Mouse (Mus musculus): ENCODE data around the gene Nucks1. TPM values are rescaled to one million over a fixed set of nuclear protein-coding genes. Genes with fewer than 3 reads are reported as not detected.
A peak's percentile ranks its signal among the peaks of the same experiment; 100 is the strongest.

Nucks1 gene
- 97.4 and 103 TPM in 2 replicates for polyA plus RNA-seq (2016; fragmentation: Nextera tagmentation; extraction: Ambion mirVana)

DNA sequence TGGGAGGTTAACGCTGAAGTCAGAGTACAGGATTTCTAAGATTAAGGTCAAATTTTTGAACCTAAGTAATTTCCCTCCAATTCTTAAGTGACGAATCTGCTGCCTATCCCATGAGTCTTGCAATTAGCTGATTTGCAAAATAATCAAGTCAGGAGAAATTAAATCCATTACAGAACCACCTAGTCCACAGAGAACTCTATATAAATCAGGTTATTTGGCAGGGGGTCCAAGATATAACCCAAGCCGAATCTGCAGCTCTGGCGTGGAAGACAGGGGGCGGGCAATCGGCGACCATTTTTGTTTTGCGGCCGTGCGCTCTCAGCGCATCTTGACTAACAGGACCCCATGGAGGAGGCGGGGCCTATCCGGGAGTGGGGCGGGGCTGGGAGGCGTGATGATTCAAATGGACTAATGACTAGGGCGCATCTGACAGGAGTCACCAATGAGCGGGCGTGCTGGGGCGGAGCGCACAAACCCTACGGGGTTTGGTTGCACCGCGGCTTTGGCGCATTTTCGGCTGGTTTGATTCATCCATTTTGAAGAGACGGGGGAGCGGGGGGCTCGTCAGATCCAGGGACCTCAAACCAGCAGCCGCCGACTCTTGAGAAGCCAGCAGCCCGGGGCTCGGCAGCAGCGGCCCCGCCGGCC is at the start of gene Nucks1:
Gene Nucks1, plus strand, starts transcription at position 534 of the 648 bp plus-strand sequence.
- H3K36me3 ChIP-seq, result no peaks in the 10 kb centered on the region
- peaks cover 15% of the 10 kb centered on the region for H3K4me1 ChIP-seq
- no peaks in the 10 kb centered on the region for H3K9me3 ChIP-seq (replicated peaks)
- H3K27ac ChIP-seq, result peak within 1 kb of the TSS; percentile 99
- peaks cover 14% of the 10 kb centered on the region; the same call in 1 of the 2 replicates for H3K27me3 ChIP-seq
- ATAC-seq (ENCODE audit: low FRiP score), result peak; percentile 99
- H3K4me2 ChIP-seq (replicated peaks), result peak within 1 kb of the TSS; percentile 88
- peak within 1 kb of the TSS; percentile 98 for H3K4me3 ChIP-seq
- under 1% methylated on average over 35 of the region's 35 CpGs for WGBS
- peak within 1 kb of the TSS; percentile 97 for H3K9ac ChIP-seq

DNA sequence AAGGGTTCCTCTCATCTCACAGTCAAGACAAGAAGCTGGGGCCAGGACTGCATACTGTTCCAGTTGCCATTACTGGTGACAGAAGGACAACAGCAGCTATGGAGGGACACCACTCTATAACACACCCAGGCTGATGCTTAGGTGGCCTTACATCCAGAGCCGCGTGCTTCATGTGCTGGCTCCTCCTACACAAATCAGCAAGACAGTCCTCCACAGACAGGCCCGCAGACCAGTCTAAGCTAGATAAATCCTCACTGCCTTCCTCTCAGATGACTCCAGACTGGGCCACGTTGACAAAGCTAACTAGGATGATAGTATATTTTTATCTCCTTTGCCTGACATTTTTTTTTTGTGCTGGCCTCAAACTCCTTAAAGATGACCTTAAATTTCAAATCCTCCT is 48.5 kb upstream of the Nucks1 start:
- WGBS, result 80% methylated on average over 4 of the region's 4 CpGs
- Histone ChIP-seq H3K9me3 (replicated peaks) (no peaks in the 10 kb centered on the region), H3K27ac (no peak overlapping the region), H3K9ac (no peak overlapping the region), H3K27me3 (no peaks in the 10 kb centered on the region), H3K36me3 (no peaks in the 10 kb centered on the region), H3K4me3 (no peak overlapping the region), H3K4me2 (replicated peaks) (no peak overlapping the region), H3K4me1 (no peaks in the 10 kb centered on the region)
- no peak for ATAC-seq (ENCODE audit: low FRiP score)

DNA sequence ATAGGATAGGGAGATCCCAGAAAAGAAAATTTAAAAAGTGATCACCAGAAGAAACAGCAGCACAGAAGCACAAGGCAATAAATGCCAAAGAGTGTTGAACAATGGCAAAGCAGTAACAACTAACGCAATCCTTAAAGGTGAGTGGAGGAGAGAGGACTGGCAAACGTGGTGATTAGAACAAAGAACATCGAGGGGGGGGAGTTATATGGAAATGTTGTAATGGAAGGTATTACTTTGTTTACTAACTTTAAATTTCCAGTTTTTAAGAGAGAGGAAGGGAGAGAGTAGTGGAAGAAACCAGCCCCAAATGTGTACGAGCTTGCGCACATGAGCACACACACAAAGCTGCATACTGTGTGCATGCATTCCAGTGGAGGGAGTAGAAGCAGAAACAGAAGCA is 44.7 kb upstream of the Nucks1 start:
- H3K27me3 ChIP-seq, result peaks cover 8% of the 10 kb centered on the region
- no peaks in the 10 kb centered on the region for H3K9me3 ChIP-seq (replicated peaks)
- no peak overlapping the region for H3K4me2 ChIP-seq (replicated peaks)
- H3K9ac ChIP-seq, result no peak overlapping the region
- no peak overlapping the region for H3K4me3 ChIP-seq
- 0 out of 2 replicates have a peak, but pooled peaks cover 6% of the 10 kb centered on the region for H3K4me1 ChIP-seq
- 81% methylated on average over 5 of the region's 5 CpGs for WGBS
- no peak for ATAC-seq (ENCODE audit: low FRiP score)
- H3K27ac ChIP-seq, result no peak overlapping the region
- H3K36me3 ChIP-seq, result no peaks in the 10 kb centered on the region

DNA sequence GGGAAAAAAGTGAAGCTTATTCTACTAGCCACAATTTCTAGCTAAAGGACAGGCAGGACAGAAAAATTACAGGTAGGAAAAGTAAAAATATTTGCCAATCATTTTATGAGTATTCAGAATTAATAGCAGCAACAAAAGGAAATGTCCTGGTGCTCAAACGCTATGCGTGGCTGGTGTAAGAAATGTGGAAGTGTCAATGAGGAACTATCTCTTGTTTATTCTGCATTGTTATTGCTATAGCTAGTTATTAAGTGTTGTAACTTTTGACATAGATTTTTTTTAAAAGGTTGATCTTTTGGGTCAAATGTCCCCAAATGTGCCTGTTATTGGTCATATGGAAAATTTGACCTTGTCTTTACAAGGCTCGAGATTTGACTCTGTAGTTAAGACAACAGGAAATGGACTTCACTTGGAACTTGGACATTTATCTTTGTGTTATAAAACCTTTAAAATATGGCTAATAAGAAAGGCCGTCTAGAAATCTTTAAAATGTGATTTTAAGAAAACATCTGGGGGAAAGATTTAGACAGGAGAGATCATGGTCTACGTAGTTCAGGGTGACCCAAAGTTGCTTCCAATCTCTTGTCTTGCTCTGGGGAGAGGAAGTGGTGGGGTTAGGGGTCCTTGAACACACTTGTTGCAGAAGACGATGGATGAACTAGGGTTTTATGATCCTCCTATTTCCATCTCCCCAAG is 43.9 kb upstream of the Nucks1 start:
- H3K4me2 ChIP-seq (replicated peaks), result no peak overlapping the region
- no peak overlapping the region for H3K4me3 ChIP-seq
- no peak overlapping the region for H3K9ac ChIP-seq
- 82% methylated on average over 6 of the region's 6 CpGs for WGBS
- ATAC-seq (ENCODE audit: low FRiP score), result no peak; the same call in 1 of the 2 replicates
- H3K27ac ChIP-seq, result no peak overlapping the region
- H3K9me3 ChIP-seq (replicated peaks), result no peaks in the 10 kb centered on the region
- H3K36me3 ChIP-seq, result no peaks in the 10 kb centered on the region
- peaks cover 8% of the 10 kb centered on the region for H3K27me3 ChIP-seq
- H3K4me1 ChIP-seq, result 0 out of 2 replicates have a peak, but pooled peaks cover 6% of the 10 kb centered on the region

DNA sequence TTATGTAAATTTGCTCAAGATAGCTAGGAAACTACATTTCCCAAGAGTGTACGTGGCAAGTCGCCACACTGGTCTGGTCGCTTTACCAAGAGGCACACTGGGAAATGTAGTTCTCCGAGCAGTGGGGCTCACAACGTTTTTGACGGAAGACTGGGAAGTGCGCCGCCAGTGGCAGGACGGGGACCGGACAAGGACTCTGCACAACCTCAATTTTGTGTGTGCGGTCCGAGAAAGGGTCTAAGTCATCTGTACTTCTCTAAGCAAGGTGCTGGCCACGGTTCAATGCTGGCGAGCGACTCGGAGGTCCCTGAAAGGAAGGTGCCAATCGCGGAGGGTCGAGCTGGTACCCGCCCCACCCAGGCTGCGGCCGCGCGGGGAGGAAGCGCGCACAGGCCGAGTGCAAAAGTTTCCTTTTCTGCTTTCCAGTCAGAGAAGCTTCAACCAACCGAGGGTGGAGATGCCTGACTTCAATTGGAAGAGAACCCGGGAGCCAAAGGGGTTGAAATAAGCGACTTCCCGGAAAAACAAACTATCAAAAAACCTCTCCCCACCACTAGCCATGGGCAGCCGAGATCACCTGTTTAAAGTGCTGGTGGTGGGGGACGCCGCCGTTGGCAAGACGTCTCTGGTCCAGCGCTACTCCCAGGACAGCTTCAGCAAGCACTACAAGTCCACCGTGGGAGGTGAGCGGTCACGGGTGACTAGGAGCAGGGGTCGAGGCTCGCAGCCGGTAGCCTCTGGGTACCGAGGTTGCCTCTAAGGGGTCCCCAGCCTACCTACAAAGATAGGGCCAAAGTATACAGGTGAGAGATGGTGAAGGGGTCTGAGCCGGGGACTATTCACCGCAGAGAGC is 43.0 kb upstream of the Nucks1 start, which contains the start of gene Rab29:
Gene Rab29, plus strand, starts transcription at position 132 of the 853 bp plus-strand sequence.
- peak; percentile 96 for ATAC-seq (ENCODE audit: low FRiP score)
- Histone ChIP-seq H3K4me3 (peak within 1 kb of the TSS; percentile 53), H3K9me3 (replicated peaks) (no peaks in the 10 kb centered on the region), H3K27me3 (peaks cover 8% of the 10 kb centered on the region), H3K27ac (no peak within 1 kb of the TSS), H3K4me1 (0 out of 2 replicates have a peak, but pooled peaks cover 6% of the 10 kb centered on the region), H3K36me3 (no peaks in the 10 kb centered on the region), H3K9ac (peak within 1 kb of the TSS; percentile 49), H3K4me2 (replicated peaks) (peak within 1 kb of the TSS; percentile 69)
- under 1% methylated on average over 46 of the region's 46 CpGs for WGBS

DNA sequence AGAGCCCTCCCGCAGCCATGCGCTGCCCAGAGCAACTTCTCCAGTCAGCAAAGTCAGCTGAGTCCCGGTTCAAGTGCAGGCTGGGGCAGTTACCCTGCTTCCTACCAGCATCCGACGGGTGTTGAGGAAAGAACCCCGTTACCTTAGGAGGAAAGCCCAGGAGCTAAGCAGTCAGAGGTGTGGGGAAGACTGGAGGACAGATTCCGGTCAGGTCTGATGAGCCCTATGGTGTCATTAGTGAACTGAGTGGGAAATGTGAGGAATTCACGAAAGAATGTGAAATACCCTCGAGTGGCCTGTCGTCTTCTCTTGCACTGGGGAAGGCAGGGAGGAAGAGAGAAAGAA is 42.4 kb upstream of the Nucks1 start:
- Histone ChIP-seq H3K27ac (no peak overlapping the region), H3K36me3 (no peaks in the 10 kb centered on the region), H3K27me3 (peaks cover 8% of the 10 kb centered on the region), H3K9me3 (replicated peaks) (no peaks in the 10 kb centered on the region), H3K4me3 (peak overlapping the region; percentile 53), H3K4me1 (0 out of 2 replicates have a peak, but pooled peaks cover 6% of the 10 kb centered on the region), H3K9ac (peak overlapping the region; percentile 49; the same call in 1 of the 2 replicates), H3K4me2 (replicated peaks) (peak overlapping the region; percentile 69)
- ATAC-seq (ENCODE audit: low FRiP score), result no peak
- 26% methylated on average over 10 of the region's 10 CpGs for WGBS

DNA sequence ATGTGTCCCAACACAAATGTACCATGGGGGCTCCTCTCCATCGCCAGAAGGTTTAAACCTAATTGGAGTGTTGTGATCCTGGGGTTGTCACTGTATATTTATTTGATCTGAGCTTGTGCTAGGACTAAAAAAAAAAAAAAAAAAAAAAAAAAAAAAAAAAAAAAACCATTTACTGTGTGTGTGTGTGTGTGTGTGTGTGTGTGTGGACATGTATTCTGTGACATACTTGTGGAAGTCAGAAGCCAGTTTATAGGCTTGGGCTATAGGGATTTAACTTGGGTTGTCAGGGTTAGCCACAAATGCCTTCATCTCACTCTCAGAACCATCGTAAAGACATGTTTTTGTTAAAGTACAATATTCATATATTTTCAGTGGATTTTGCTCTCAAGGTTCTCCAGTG is 40.8 kb upstream of the Nucks1 start:
- no peaks in the 10 kb centered on the region for H3K36me3 ChIP-seq
- H3K4me3 ChIP-seq, result no peak overlapping the region
- ATAC-seq (ENCODE audit: low FRiP score), result no peak
- 0 out of 2 replicates have a peak, but pooled peaks cover 6% of the 10 kb centered on the region for H3K4me1 ChIP-seq
- peaks cover 8% of the 10 kb centered on the region for H3K27me3 ChIP-seq
- WGBS, result 89% methylated on average over 2 of the region's 2 CpGs
- H3K9me3 ChIP-seq (replicated peaks), result no peaks in the 10 kb centered on the region
- H3K27ac ChIP-seq, result no peak overlapping the region
- no peak overlapping the region for H3K9ac ChIP-seq
- no peak overlapping the region for H3K4me2 ChIP-seq (replicated peaks)

DNA sequence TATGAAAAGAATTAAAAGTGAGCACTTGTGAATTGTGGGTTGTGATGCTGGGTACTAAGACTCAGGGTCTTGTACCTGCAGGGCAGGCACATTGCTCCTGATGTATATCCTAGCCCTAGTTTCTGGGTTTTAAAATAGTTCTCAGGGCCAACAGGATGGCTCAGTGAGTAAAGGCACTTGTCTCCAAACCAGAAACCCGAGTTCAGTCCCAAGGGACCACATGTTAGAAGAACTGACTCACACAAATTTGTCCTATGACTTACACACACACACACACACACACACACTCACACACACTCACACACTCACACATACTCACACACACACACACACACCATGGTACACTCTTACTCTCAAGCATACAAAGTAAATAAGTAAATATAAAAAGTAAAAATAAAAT is 37.5 kb upstream of the Nucks1 start:
- 76% methylated on average over 1 of the region's 1 CpGs for WGBS
- Histone ChIP-seq H3K27me3 (peaks cover 4% of the 10 kb centered on the region), H3K9me3 (replicated peaks) (no peaks in the 10 kb centered on the region), H3K36me3 (no peaks in the 10 kb centered on the region), H3K4me2 (replicated peaks) (no peak overlapping the region), H3K9ac (no peak overlapping the region), H3K4me3 (no peak overlapping the region), H3K4me1 (0 out of 2 replicates have a peak, but pooled peaks cover under 1% of the 10 kb centered on the region), H3K27ac (no peak overlapping the region)
- ATAC-seq (ENCODE audit: low FRiP score), result no peak

DNA sequence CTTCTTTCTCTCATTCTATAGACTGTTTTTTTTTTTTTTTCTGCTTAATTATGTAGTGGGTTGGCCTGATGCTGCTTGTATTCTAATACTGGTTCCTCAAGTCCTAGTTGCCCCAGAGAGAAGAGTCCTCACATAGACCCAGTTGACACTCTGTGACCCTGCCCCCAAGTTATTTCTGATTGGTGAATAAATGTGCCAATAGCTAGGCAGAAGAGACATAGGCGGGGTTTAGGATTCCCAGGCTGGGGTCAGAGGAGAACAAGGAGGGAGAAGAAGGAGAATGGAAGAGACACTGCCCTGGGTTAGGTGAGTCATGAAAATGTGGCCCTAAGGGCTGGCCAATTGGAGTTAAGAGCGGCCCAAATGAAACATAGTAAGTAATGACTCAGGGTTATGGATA is 30.5 kb upstream of the Nucks1 start:
- WGBS, result 84% methylated on average over 2 of the region's 2 CpGs
- ATAC-seq (ENCODE audit: low FRiP score), result no peak

DNA sequence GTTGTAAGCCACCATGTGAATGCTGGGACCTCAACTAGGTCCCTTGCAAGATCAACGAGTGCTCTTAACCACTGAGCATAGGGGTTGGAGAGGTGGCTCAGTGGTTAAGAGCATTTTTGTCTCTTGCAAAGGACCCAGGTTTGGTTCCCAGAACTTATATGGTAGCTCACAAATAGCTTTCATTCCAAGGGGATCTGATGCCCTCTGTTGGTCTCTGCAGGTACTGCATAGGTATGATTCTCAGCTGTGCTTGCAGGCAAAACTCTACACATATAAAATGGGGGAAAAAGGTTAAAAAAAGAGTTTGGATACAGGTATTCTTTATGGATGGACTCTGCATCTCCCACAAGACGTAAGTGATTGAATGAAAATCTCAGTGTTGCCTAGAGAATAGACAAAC is 27.5 kb upstream of the Nucks1 start:
- Histone ChIP-seq H3K4me1 (peaks cover 8% of the 10 kb centered on the region; the same call in 1 of the 2 replicates), H3K9ac (no peak overlapping the region), H3K27me3 (no peaks in the 10 kb centered on the region), H3K4me3 (no peak overlapping the region), H3K36me3 (no peaks in the 10 kb centered on the region), H3K9me3 (replicated peaks) (no peaks in the 10 kb centered on the region), H3K27ac (no peak overlapping the region), H3K4me2 (replicated peaks) (no peak overlapping the region)
- 58% methylated on average over 2 of the region's 2 CpGs for WGBS
- ATAC-seq (ENCODE audit: low FRiP score), result no peak

More for the DNA sequence above, 30.5 kb upstream of the Nucks1 start:
- H3K27ac ChIP-seq, result no peak overlapping the region
- no peaks in the 10 kb centered on the region for H3K27me3 ChIP-seq
- H3K4me3 ChIP-seq, result no peak overlapping the region
- H3K9me3 ChIP-seq (replicated peaks), result no peaks in the 10 kb centered on the region
- H3K4me2 ChIP-seq (replicated peaks), result no peak overlapping the region
- peaks cover 6% of the 10 kb centered on the region; the same call in 1 of the 2 replicates for H3K4me1 ChIP-seq
- no peak overlapping the region for H3K9ac ChIP-seq
- H3K36me3 ChIP-seq, result no peaks in the 10 kb centered on the region

DNA sequence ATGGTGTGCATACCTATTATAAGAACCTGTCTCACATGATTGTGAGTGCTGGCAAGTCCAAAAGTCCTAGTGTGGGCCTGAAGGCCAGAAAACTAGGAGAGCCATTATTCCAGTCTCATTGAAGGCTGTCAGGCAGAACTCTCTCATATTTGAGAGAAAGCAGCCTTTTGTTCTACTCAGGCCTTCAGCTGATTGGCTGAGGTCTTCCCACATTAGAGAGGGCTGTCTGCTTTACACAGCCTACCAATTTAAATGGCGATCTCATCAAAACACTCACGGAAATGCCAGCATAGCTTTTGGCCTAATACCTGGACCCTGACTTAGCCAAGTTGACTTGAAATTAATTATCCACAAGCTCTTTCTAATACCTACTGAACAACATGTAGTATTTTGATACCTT is 24.2 kb upstream of the Nucks1 start:
- no peak for ATAC-seq (ENCODE audit: low FRiP score)
- Histone ChIP-seq H3K4me2 (replicated peaks) (no peak overlapping the region), H3K27me3 (no peaks in the 10 kb centered on the region), H3K4me1 (peaks cover 8% of the 10 kb centered on the region; the same call in 1 of the 2 replicates), H3K4me3 (no peak overlapping the region), H3K9me3 (replicated peaks) (no peaks in the 10 kb centered on the region), H3K9ac (no peak overlapping the region), H3K36me3 (no peaks in the 10 kb centered on the region), H3K27ac (no peak overlapping the region)
- 82% methylated on average over 2 of the region's 2 CpGs for WGBS

DNA sequence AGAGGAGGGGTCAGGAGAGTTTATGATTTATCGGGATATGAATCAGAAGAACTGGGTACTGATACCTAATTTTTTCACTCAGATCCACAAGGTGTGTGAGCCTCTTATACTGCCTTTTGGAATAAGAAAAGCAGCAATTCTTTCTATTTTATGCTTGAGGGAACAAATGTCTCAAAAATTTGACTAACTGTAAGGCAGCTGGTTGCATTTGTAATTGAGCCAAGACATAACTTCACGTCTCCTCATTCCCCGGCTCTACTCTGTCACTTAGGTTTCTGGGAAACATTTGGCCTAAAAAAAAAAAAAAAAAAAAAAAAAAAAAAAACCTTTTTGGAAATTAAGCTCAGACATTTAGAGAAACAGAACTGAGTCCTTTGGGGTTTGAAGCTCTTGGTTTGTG is 23.7 kb upstream of the Nucks1 start:
- H3K36me3 ChIP-seq, result no peaks in the 10 kb centered on the region
- no peaks in the 10 kb centered on the region for H3K9me3 ChIP-seq (replicated peaks)
- no peak overlapping the region for H3K4me2 ChIP-seq (replicated peaks)
- no peak overlapping the region for H3K27ac ChIP-seq
- H3K27me3 ChIP-seq, result no peaks in the 10 kb centered on the region
- WGBS, result 78% methylated on average over 3 of the region's 3 CpGs
- peaks cover 7% of the 10 kb centered on the region; the same call in 1 of the 2 replicates for H3K4me1 ChIP-seq
- H3K9ac ChIP-seq, result no peak overlapping the region
- ATAC-seq (ENCODE audit: low FRiP score), result no peak
- H3K4me3 ChIP-seq, result no peak overlapping the region
